Mouse (Mus musculus): Measurements from ENCODE around the gene Lsm3. TPM values are rescaled to one million over a fixed set of nuclear protein-coding genes. Genes with fewer than 3 reads are reported as not detected.

Gene Lsm3
- total RNA-seq, 2 experiments from 2014 or later, result 57.9 to 64.0 TPM

- no peak for DNase-seq (ENCODE audit: low spot score)
- intact Hi-C loops (cut with DNase I), result loop anchor here (2.0 kb wide), 1 partner anchor 223 kb away; no protein-coding TSS in a partner anchor
Observed at GRCm38 (mm10) chr6:91508041-91508440, 7.7 kb upstream of the Lsm3 start.

DNA sequence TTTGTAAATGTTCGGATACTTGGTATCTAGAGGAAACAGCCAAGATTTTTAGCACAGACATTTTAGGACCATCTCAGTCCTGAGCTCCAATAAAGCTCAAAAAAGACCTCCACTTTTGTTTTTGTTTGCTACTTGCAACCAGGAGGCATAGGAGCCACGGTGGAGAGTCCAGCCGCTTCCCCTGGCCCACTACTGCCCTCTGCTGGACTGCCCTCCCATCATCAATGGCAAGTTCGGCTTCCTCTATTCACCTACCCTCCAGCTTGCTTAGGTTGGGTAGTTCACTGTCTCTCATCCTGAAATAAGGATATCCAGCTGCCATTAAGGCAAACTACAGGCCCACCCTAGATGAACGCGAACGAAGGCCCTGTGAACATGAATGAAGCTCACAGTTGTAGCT is 6.4 kb upstream of the Lsm3 start:
- intact Hi-C loops (cut with DNase I), result loop anchor here (2.0 kb wide), 1 partner anchor 225 kb away; no protein-coding TSS in a partner anchor
- DNase-seq (ENCODE audit: low spot score), result no peak

- intact Hi-C loops (cut with DNase I), result loop anchor here (10.0 kb wide), 1 partner anchor 345 kb away; no protein-coding TSS in a partner anchor
- no peak for DNase-seq (ENCODE audit: low spot score)
Observed at GRCm38 (mm10) chr6:91510211-91510610, 5.5 kb upstream of the Lsm3 start.

- DNase-seq (ENCODE audit: low spot score), result no peak
- intact Hi-C loops (cut with DNase I), result loop anchor here (2.0 to 10.0 kb wide), 4 partner anchors 39 to 349 kb away; no protein-coding TSS in a partner anchor
Observed at GRCm38 (mm10) chr6:91514135-91514534, 1.6 kb upstream of the Lsm3 start.

DNA sequence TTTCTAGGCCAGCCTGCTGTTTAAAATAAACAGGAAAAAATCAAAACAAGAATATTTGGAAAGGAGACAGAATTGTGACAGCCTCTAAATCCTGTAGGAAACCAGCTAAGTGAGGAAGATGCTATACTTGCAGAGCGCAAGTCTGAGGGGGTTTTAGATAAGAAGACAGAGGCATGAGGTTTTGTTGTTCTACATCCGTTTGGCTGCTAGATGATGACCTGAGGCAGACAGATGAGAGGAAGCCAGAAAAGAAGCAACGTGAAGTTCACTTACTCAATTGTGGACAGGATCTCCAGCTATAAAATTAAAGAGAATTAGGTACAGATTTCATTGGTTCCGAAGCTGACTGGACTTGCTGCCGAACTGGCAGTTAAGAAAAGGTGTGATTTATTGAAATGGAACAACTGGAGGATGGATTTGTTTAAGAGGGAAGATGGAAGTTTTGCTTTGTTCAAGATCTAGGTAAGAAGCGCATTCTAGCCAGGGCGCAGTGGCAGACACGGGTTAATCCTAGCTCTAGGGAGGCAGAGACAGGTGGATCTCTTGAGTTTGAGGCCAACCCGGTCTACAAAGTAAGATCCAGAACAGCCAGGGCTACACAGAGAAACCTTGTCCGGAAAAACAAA is 878 bp upstream of the Lsm3 start:
- DNase-seq (ENCODE audit: low spot score), result no peak
- intact Hi-C loops (cut with DNase I), result loop anchor here (2.0 to 10.0 kb wide), 4 partner anchors 40 to 350 kb away; no protein-coding TSS in a partner anchor

DNA sequence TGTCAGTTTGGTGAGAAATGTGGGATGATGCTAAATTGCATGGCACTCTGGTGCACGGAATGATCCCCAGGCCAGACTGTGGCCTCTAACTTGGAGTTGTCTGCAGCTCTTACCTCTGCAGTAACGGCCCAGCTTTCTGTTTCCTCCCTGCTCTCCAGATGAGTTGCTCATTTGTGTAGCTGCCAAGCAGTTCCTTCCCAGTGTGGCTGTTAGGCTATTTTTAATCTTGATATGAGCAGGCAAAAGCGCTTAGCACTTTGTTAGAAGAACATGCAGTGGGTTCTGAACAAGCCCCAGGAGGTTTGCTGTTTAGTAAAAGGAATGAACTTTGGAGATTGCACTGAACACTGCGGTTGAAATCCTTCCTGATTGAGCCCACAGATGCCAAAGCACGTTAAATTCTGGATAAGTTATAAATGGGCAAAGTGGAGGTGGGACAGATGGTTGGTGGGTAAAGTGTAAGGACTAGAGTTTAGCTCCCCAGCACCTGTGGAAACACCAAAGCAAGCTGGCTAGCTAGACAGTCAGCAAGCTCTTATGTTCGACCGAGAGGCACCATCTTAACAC is 2.8 kb downstream of the Lsm3 start:
- DNase-seq (ENCODE audit: low spot score), result no peak
- intact Hi-C loops (cut with DNase I), result loop anchor here (10.0 kb wide), 1 partner anchor 354 kb away; no protein-coding TSS in a partner anchor

- intact Hi-C loops (cut with DNase I), result no loop called here
- DNase-seq (ENCODE audit: low spot score), result no peak
Observed at GRCm38 (mm10) chr6:91522816-91523215, 7.1 kb downstream of the Lsm3 start.

- intact Hi-C loops (cut with DNase I), result loop anchor here (5.0 kb wide), 1 partner anchor 162 kb away; no protein-coding TSS in a partner anchor
- no peak for DNase-seq (ENCODE audit: low spot score)
Observed at GRCm38 (mm10) chr6:91525544-91525943, 9.8 kb downstream of the Lsm3 start.

- intact Hi-C loops (cut with DNase I), result loop anchor here (1.0 to 5.0 kb wide), 4 partner anchors 47 to 325 kb away; no protein-coding TSS in a partner anchor
- DNase-seq (ENCODE audit: low spot score), result no peak
Observed at GRCm38 (mm10) chr6:91527227-91527860, 11.6 kb downstream of the Lsm3 start.

GRCm38 (mm10) chr6:91528265-91528664 is 12.5 kb downstream of the Lsm3 start:
- intact Hi-C loops (cut with DNase I), result loop anchor here (5.0 kb wide), 1 partner anchor 159 kb away; no protein-coding TSS in a partner anchor
- DNase-seq (ENCODE audit: low spot score), result peak; percentile 38

GRCm38 (mm10) chr6:91530673-91531072 is 14.9 kb downstream of the Lsm3 start:
- intact Hi-C loops (cut with DNase I), result no loop called here
- no peak for DNase-seq (ENCODE audit: low spot score)

GRCm38 (mm10) chr6:91531276-91531675 is 15.5 kb downstream of the Lsm3 start:
- no peak for DNase-seq (ENCODE audit: low spot score)
- intact Hi-C loops (cut with DNase I), result no loop called here

DNA sequence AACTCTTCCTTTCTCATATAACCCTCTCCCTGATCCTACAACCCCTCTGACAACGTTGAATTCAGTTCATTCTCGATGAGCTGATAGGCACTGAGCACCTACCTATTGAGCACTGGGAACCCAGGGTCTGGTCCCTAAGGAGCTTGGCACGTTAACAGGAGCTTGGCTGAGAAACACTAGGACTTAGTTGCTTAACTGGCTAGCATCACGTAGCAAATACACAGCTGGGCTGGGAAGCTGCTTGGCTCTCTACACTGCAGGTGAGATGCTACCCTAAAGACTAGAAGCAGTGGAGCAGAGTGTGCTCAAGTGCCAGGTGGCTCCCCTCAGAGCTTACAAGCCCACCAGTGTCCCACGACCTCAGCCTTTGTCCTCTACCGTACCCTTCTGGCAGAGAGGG is 16.9 kb downstream of the Lsm3 start:
- no peak for DNase-seq (ENCODE audit: low spot score)
- intact Hi-C loops (cut with DNase I), result no loop called here

GRCm38 (mm10) chr6:91533359-91533758 is 17.6 kb downstream of the Lsm3 start:
- intact Hi-C loops (cut with DNase I), result no loop called here

DNA sequence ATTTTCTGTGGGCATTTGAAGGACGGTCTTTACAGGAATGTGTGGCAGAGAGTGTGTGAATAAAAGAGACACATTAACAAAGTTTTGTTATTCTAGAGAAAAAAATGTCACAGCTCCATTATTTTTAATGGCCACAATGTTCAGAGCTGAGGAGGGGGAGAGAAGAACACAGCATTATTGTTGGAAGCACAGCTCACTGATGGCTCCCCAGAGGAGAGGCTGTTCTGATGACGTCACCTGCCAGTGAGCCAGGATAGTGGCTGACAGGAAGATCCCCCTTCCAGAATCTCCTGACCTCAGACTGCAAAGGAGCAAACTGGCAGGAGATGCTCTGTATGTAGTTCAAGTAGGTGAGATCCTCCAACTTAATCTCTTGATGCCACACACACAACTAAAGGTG is 18.0 kb downstream of the Lsm3 start:
- intact Hi-C loops (cut with DNase I), result no loop called here
- DNase-seq (ENCODE audit: low spot score), result no peak

More at GRCm38 (mm10) chr6:91533359-91533758, 17.6 kb downstream of the Lsm3 start:
- no peak for DNase-seq (ENCODE audit: low spot score)

GRCm38 (mm10) chr6:91534268-91534667 is 18.5 kb downstream of the Lsm3 start:
- intact Hi-C loops (cut with DNase I), result no loop called here
- DNase-seq (ENCODE audit: low spot score), result no peak

DNA sequence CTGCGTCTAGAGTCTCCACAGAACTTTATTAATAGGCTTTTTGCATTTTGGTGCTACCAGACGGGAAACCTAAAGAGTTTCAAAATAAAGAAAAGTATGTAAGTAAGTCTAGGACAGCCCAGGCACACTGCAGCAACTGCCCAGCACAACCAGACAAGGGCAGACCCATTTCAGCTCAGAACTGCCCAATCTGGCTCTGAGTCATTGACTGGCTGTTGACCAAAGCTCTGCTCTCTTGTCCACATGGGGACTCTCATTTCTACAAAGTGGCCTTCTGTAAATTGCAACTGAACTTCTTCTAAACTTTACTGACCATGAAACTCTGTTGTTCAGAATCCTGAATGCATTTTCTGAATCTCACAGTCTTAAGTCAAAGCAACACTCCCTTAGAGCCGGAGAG is 19.5 kb downstream of the Lsm3 start:
- no peak for DNase-seq (ENCODE audit: low spot score)
- intact Hi-C loops (cut with DNase I), result no loop called here

- intact Hi-C loops (cut with DNase I), result no loop called here
Observed at GRCm38 (mm10) chr6:91536047-91536765, 20.5 kb downstream of the Lsm3 start.

DNA sequence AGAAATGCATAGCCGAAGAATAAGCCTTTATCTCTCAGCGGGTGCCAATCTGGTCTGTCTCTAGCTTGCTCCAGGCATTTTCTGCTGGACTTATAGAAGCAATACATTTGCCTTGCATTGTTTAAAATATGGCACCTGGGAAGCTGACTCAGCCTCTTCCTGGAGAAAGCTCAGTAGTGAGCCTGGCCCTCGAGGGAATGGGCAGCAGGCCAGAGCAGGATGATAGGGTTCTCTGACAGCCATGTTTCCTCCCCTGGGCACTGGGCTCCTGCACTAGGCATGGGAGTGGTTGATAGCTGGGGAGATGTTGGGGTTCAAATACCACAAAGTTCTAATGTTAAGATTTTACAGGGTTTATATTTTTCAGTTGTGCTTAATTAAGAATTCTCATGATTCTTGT is 25.5 kb downstream of the Lsm3 start:
- DNase-seq (ENCODE audit: low spot score), result no peak
- intact Hi-C loops (cut with DNase I), result no loop called here

More at GRCm38 (mm10) chr6:91536047-91536765, 20.5 kb downstream of the Lsm3 start:
- no peak for DNase-seq (ENCODE audit: low spot score)

DNA sequence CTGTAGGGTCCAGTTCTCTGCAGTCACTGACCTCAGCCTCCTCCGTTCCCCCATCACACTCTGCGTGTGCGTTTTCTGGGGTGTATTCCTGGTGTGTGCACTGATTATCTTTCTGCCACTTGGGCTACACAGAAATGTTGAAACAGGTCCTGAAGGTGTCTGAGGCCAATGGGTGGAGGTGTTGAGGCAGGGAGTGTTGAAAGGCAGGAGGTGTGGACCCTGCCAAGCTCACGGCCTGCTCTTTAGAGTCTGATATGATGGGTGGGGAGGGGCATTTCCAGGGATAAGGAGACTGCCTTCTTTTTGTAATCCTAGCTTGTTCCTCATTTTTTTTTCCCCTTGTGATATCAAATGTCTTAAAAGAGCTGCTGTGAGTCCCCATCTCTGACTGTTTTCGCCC is 27.3 kb downstream of the Lsm3 start:
- intact Hi-C loops (cut with DNase I), result no loop called here
- DNase-seq (ENCODE audit: low spot score), result no peak
